In the genomic region with DNA sequence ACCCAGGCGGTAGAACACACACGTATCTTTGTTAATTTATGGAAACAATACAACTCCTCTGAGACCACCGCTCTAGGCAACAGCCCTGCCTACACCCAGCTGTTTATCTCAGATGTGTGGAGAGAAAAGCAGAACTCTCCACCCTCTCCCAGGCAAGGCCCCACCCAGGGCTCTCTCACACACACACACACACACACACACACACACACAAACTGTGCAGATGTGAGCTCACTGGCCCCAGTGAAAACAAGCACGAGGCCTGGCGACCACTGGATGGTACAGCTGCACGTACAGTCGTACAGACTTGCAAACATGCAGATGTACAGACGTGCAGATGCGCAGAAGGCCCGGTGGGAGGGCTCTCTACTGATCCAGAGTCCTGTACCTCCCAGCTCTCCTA, we compare ENCODE assay signal across 8 mouse cellular contexts. TPM values are rescaled to one million over a fixed set of nuclear protein-coding genes. Genes with fewer than 3 reads are reported as not detected.
DNase-seq lines count a peak whose midpoint lies in the region; ATAC-seq and TF ChIP-seq lines count a peak whose summit lies in the region.

No protein-coding gene starts in this region.

- peaks cover 81% of the 10 kb centered on the region for H3K4me1 ChIP-seq in heart, embryonic 12.5 days (replicated peaks)
- peaks cover 6% of the 10 kb centered on the region for H3K4me1 ChIP-seq in hindbrain, embryonic 16.5 days (ENCODE audit: control insufficient read depth, insufficient read depth, low read depth, low read length)

- peak; percentile 15; the same call in 1 of the 2 replicates for ATAC-seq in heart, embryonic 12.5 days (ENCODE audit: insufficient number of reproducible peaks, low FRiP score)
- ATAC-seq in hindbrain, embryonic 16.5 days = peak; percentile 55
- no peak for ATAC-seq in monocyte, adult 5-6 weeks (replicated peaks; ENCODE audit: insufficient number of reproducible peaks, low FRiP score, low TSS enrichment, poor library complexity, severe bottlenecking)

- H3K4me2 ChIP-seq in heart, embryonic 12.5 days = no peak overlapping the region
- no peak overlapping the region for H3K4me2 ChIP-seq in hindbrain, embryonic 16.5 days (ENCODE audit: low read length)

- no peak overlapping the region for H3K4me3 ChIP-seq in heart, embryonic 12.5 days
- no peak overlapping the region for H3K4me3 ChIP-seq in hindbrain, embryonic 16.5 days (ENCODE audit: low read length)

- no peaks in the 10 kb centered on the region for H3K9me3 ChIP-seq in heart, embryonic 12.5 days (replicated peaks)
- 0 out of 2 replicates have a peak, but pooled peaks cover 2% of the 10 kb centered on the region for H3K9me3 ChIP-seq in hindbrain, embryonic 16.5 days (ENCODE audit: control insufficient read depth, low read length)

- TF ChIP-seq CTCF in brain, embryonic 14.5 days (IDR thresholded peaks at IDR 0.05; ENCODE audit: borderline replicate concordance, extremely low read depth, insufficient read depth, insufficient read length) = no peak

- no peaks in the 10 kb centered on the region for H3K27me3 ChIP-seq in heart, embryonic 12.5 days (replicated peaks)
- no peaks in the 10 kb centered on the region for H3K27me3 ChIP-seq in hindbrain, embryonic 16.5 days (replicated peaks; ENCODE audit: control insufficient read depth, insufficient read depth, low read length)

- no peak for TF ChIP-seq POLR2A in brain, embryonic 14.5 days (IDR thresholded peaks at IDR 0.05; ENCODE audit: borderline replicate concordance, extremely low read depth, insufficient read depth, insufficient read length, poor library complexity, severe bottlenecking)

- H3K27ac ChIP-seq in heart, embryonic 12.5 days (ENCODE audit: poor library complexity, severe bottlenecking) = no peak overlapping the region; the same call in 1 of the 2 replicates
- H3K27ac ChIP-seq in hindbrain, embryonic 16.5 days (ENCODE audit: low read depth, low read length) = no peak overlapping the region

- intact Hi-C loops in left cerebral cortex, postnatal 4 days (cut with DNase I) = no loop called here

- H3K9ac ChIP-seq in heart, embryonic 12.5 days = peak overlapping the region; percentile 13; the same call in 1 of the 2 replicates
- no peak overlapping the region for H3K9ac ChIP-seq in hindbrain, embryonic 16.5 days (ENCODE audit: low read depth, low read length)

- 59% methylated on average over 10 of the region's 10 CpGs for WGBS in heart, embryonic 12.5 days
- 58% methylated on average over 10 of the region's 10 CpGs for WGBS in hindbrain, embryonic 16.5 days

- DNase-seq in heart, postnatal 4 days = no peak
- peak; percentile 32 for DNase-seq in brain, embryonic 14.5 days (ENCODE audit: low read depth)
- peak; percentile 35 for DNase-seq in spleen, adult 12 weeks (ENCODE audit: low spot score)
- no peak for DNase-seq in embryo, embryonic 10 days (ENCODE audit: low spot score)
- no peak for DNase-seq in left cerebral cortex, postnatal 4 days

- H3K36me3 ChIP-seq in heart, embryonic 12.5 days = peaks cover 30% of the 10 kb centered on the region
- no peaks in the 10 kb centered on the region for H3K36me3 ChIP-seq in hindbrain, embryonic 16.5 days (ENCODE audit: control insufficient read depth, insufficient read depth, low read length)

RNA-seq across cellular contexts. Expression of a gene that starts 13.8 kb away (rescaled TPM):
- polyA plus RNA-seq in heart, embryonic 12.5 days (2016; fragmentation: Nextera tagmentation; extraction: Ambion mirVana) = 0.14 and 0.15 TPM in 2 replicates
- total RNA-seq in heart, postnatal 4 days (2021) = 1 to 10 TPM; 3.5 to 4.6 TPM
- polyA plus RNA-seq in brain, embryonic 14.5 days (2012; rRNA removed) = 0.90 and 1.3 TPM in 2 replicates
- 0.14 and 0.41 TPM in 2 replicates for polyA plus RNA-seq in hindbrain, embryonic 16.5 days (2015; fragmentation: Nextera tagmentation; extraction: Ambion mirVana)
- 0.32 to 1.6 TPM in 2 of 3 replicates, not detected in the other for total RNA-seq in monocyte, adult 5-6 weeks (2017)
- total RNA-seq in left cerebral cortex, postnatal 4 days (2021) = under 1 TPM; 0.16 to 0.18 TPM

RNA-seq across cellular contexts. Expression of a gene that starts 22.8 kb away (rescaled TPM):
- 22.0 and 22.9 TPM in 2 replicates for polyA plus RNA-seq in heart, embryonic 12.5 days (2016; fragmentation: Nextera tagmentation; extraction: Ambion mirVana)
- 10 to 100 TPM; 32.7 to 33.4 TPM for total RNA-seq in heart, postnatal 4 days (2021)
- polyA plus RNA-seq in brain, embryonic 14.5 days (2012; rRNA removed) = 19.7 and 20.4 TPM in 2 replicates
- polyA plus RNA-seq in hindbrain, embryonic 16.5 days (2015; fragmentation: Nextera tagmentation; extraction: Ambion mirVana) = 17.8 and 18.4 TPM in 2 replicates
- total RNA-seq in monocyte, adult 5-6 weeks (2017) = 0.19 to 5.1 TPM (median 1.8 TPM) in 3 replicates
- 10 to 100 TPM; 21.2 to 24.2 TPM for total RNA-seq in left cerebral cortex, postnatal 4 days (2021)

RNA-seq across cellular contexts. Expression of a gene that starts 33.4 kb away (rescaled TPM):
- 52.9 and 55.0 TPM in 2 replicates for polyA plus RNA-seq in heart, embryonic 12.5 days (2016; fragmentation: Nextera tagmentation; extraction: Ambion mirVana)
- 10 to 100 TPM; 58.7 to 59.2 TPM for total RNA-seq in heart, postnatal 4 days (2021)
- 34.5 and 39.5 TPM in 2 replicates for polyA plus RNA-seq in brain, embryonic 14.5 days (2012; rRNA removed)
- 118 and 122 TPM in 2 replicates for polyA plus RNA-seq in hindbrain, embryonic 16.5 days (2015; fragmentation: Nextera tagmentation; extraction: Ambion mirVana)
- total RNA-seq in monocyte, adult 5-6 weeks (2017) = 20.0 to 22.8 TPM (median 22.4 TPM) in 3 replicates
- total RNA-seq in left cerebral cortex, postnatal 4 days (2021) = 10 to 100 TPM; 81.8 to 84.6 TPM

RNA-seq across cellular contexts. Expression of a gene that starts 39.3 kb away (rescaled TPM):
- polyA plus RNA-seq in heart, embryonic 12.5 days (2016; fragmentation: Nextera tagmentation; extraction: Ambion mirVana) = 21.5 and 23.7 TPM in 2 replicates
- total RNA-seq in heart, postnatal 4 days (2021) = 10 to 100 TPM; 16.0 to 19.7 TPM
- polyA plus RNA-seq in brain, embryonic 14.5 days (2012; rRNA removed) = 22.4 and 26.0 TPM in 2 replicates
- 32.8 and 33.8 TPM in 2 replicates for polyA plus RNA-seq in hindbrain, embryonic 16.5 days (2015; fragmentation: Nextera tagmentation; extraction: Ambion mirVana)
- total RNA-seq in monocyte, adult 5-6 weeks (2017) = 7.9 to 17.5 TPM (median 14.1 TPM) in 3 replicates
- 10 to 100 TPM; 33.8 to 34.6 TPM for total RNA-seq in left cerebral cortex, postnatal 4 days (2021)

Comparison
In these comparisons a context has a peak if more than half of its experiments do, and no peak if none do; other contexts are left out.
1. DNase-seq: peak in brain, embryonic 14.5 days (single experiment) and spleen, adult 12 weeks (single experiment); none in heart, postnatal 4 days (single experiment), embryo, embryonic 10 days (single experiment) and left cerebral cortex, postnatal 4 days (single experiment).